Mouse (Mus musculus) testis, adult 2 months (tissue): ENCODE measurements at regions not wholly inside any gene's neighbourhood (a gene's known extent, or its start where the extent isn't known, plus 50 kb on each side); places are given as distances from the start of the nearest gene placed in this dataset.

Experiments used
- CTCF ChIP-seq: fragments of 200-500 bp; IDR thresholded peaks from 2 replicates; pipeline ENCODE4 v1.5.1; 2012; ENCODE audit warnings: low read depth, mild to moderate bottlenecking, inconsistent platforms, low read length, moderate library complexity; ENCODE audit not compliant: control insufficient read depth, insufficient read depth, insufficient replicate concordance
- POLR2A ChIP-seq: fragments of 200-500 bp; IDR thresholded peaks from 2 replicates; pipeline ENCODE4 v1.6.1; 2012; ENCODE audit warnings: low read depth, mild to moderate bottlenecking, inconsistent platforms, low read length, moderate library complexity; ENCODE audit not compliant: control insufficient read depth

GRCm38 (mm10) chr12:105900479-105900878, 109.5 kb upstream of the Vrk1 start:
- TF ChIP-seq CTCF (no peak), POLR2A (no peak)
